Mouse (Mus musculus): ENCODE data around the gene Krtap5-4.
"Not testable (repeated sequence)": the region's sequence is repeated elsewhere in the genome, so short reads cannot be mapped to it uniquely, and the experiment has no call there.

Gene Krtap5-4

GRCm38 (mm10) chr7:142321637-142322306 is 18.4 kb downstream of the Krtap5-4 start:
- not testable (repeated sequence) for DNase-seq (ENCODE audit: low spot score in 2 of 2)

GRCm38 (mm10) chr7:142322641-142323040 is 19.3 kb downstream of the Krtap5-4 start:
- DNase-seq (ENCODE audit: low spot score in 2 of 2), result no peak

GRCm38 (mm10) chr7:142323396-142324117 is 20.2 kb downstream of the Krtap5-4 start:
- no peak for DNase-seq (ENCODE audit: low spot score in 2 of 2)

DNA sequence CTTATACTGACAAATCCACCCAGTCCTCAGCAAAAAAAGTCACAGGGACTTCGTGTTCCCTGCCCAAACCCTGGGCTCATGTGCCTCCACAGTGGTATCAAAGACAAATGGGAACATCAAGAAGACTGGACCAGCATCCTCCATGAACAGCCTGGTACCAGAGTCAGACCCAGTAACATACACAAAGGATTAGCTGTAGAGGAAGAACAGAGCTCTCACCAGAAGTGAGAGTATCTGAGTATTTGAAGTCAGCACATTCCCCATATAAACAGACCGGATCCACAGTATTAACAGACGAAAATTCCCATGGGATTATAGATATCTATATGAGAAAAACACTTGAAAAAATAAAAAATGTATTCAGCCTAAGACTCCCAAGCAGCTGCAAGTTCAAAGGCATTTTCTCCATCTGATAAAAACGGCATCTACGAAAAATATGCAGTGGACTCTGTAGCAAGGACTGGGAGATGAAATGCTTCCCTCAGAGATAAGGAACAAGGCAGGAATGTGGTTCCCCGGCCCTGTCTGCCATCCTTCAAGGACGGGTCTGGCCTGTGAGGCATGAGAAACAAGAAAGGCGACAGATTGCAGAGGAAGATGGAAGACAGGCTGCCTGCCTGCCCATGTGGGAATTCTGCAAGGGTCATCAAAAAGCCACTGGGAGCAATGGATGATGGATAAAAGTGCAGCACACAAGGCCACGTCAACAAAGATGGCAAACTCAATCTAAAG is 23.5 kb downstream of the Krtap5-4 start:
- no peak for DNase-seq (ENCODE audit: low spot score in 2 of 2)

DNA sequence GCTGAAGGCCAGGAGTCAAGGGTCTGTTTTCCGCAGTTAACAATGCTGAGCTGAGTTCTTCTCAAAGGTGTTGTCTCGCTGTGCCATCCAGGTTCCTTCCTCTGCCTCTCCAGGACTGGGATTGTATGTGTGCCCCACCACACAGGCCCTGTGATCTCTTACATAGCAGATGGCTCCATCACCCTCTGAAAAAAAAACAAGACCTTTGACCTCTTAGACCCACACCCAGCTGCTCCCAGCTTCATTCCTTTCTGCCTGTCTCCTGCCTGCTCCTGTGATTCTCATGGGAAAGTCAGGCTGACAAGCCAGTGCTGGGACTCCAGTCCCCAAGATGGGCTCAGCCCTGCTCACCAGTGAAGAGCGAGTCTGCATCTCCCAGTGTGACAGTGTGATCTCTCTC is 25.2 kb downstream of the Krtap5-4 start:
- DNase-seq (ENCODE audit: low spot score in 2 of 2), result no peak

- DNase-seq (ENCODE audit: low spot score in 2 of 2), result no peak
These were observed 26.9 kb downstream of the Krtap5-4 start for GRCm38 (mm10) chr7:142330271-142330724.

DNA sequence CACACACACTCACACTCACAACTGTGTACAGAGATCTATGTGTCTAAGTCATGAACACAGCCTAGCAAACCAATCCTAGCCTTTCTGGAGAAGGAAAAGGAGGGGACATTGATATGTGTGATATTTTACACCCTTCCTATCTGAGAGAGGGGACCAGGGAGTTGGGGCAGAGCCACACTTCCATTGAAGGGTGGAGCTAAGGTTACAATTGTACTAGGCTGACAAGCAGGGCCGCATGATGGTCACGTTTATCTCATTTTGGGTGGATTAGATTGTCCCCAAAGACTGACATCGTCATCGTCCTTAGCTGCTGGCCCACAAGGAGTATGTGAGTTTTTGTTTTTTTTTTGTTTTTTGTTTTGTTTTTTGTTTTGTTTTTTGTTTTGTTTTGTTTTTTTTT is 27.9 kb downstream of the Krtap5-4 start:
- no peak for DNase-seq (ENCODE audit: low spot score in 2 of 2)

- not testable (repeated sequence) for DNase-seq (ENCODE audit: low spot score in 2 of 2)
These were observed 29.4 kb downstream of the Krtap5-4 start for GRCm38 (mm10) chr7:142332741-142333140.

- peak; percentile 91 to 94 for DNase-seq (ENCODE audit: low spot score in 2 of 2)
These were observed 30.9 kb downstream of the Krtap5-4 start for GRCm38 (mm10) chr7:142334246-142334645.

GRCm38 (mm10) chr7:142335151-142335550 is 31.8 kb downstream of the Krtap5-4 start:
- peak in 1 of 2 experiments; percentile 85 for DNase-seq (ENCODE audit: low spot score in 2 of 2)

- no peak for DNase-seq (ENCODE audit: low spot score in 2 of 2)
These were observed 37.1 kb downstream of the Krtap5-4 start for GRCm38 (mm10) chr7:142340269-142340970.

- DNase-seq (ENCODE audit: low spot score in 2 of 2), result no peak
These were observed 38.4 kb downstream of the Krtap5-4 start for GRCm38 (mm10) chr7:142341564-142342246.

DNA sequence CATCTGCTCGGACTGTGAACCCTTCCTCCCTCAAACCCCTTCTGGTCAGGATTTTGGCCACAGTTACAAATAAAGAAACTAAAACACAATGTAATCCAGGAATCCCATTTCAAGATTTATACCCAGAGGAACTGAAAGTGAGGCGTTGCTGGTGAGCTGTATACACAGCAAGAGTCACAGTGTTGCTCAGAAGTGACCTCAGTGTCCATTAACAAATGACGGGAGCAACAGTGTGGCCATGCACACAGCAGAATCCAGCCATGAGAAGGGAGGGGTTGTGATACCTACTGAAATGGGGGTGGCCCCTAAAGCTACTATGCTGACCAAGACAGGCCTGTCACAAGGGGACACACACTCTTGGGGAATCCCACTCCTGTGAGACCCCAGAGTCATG is 38.9 kb downstream of the Krtap5-4 start:
- DNase-seq (ENCODE audit: low spot score in 2 of 2), result no peak

DNA sequence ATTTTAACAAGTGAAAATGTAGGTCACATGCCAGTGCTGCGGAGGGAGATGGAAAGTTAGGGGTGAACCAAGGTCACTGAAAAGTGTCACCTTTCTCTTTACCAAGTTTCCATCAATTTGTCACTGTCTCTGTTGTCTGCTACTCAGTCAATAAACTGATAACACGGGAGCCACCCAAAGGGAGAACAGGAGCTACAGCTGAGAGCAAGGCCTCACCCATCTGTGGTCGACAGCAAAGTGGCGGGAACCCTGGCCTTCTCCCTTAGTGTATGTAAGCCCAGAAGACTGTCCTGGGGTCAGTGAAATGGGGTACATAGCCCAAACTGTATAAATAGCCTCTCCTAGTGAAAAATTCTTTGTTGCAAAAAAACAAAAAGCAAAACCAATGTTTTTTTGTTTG is 44.2 kb downstream of the Krtap5-4 start:
- DNase-seq (ENCODE audit: low spot score in 2 of 2), result no peak

DNA sequence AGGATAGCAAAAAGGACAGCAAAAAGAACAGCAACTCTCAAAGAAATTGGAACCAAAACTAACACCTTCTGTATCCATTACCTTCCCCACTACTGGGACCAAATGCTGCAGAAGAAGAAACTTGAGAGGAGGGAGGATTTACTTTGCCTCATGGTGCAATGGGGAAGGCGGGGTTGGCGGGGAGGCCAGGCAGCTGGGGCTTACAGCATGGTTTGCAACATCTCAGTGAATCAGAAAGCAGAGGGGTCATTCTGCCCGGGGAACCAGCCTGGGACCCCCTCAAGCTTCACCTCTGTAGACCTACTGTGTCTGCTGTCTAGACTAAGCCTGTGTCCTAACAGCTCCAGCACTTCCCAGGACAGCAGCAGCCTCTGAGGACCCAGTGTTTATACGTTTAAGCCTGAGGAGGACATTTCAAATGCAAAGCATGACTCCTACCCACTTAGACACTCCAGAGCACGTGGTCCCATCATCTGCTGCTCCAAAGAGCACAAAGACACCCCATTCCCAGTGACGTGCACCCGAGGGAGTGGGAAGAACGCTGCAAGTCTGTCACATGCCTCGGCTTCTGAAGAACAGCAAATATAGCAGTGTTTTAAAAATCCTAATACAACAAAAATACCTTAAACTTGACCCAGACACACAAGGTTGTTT is 46.1 kb downstream of the Krtap5-4 start:
- DNase-seq (ENCODE audit: low spot score in 2 of 2), result no peak

- DNase-seq (ENCODE audit: low spot score in 2 of 2), result no peak
These were observed 48.2 kb downstream of the Krtap5-4 start for GRCm38 (mm10) chr7:142351569-142351968.

- DNase-seq (ENCODE audit: low spot score in 2 of 2), result no peak
These were observed 50.5 kb downstream of the Krtap5-4 start for GRCm38 (mm10) chr7:142353854-142354253.
